Mouse (Mus musculus) forebrain, embryonic 14.5 days (tissue): Measurements from ENCODE around the gene Med12l. TPM values are rescaled to one million over a fixed set of nuclear protein-coding genes. Genes with fewer than 3 reads are reported as not detected.
"Not testable (repeated sequence)": the region's sequence is repeated elsewhere in the genome, so short reads cannot be mapped to it uniquely, and the experiment has no call there.

Experiments used
- ATAC-seq: fragments of 200-750 bp; cut with Nextera tagmentation; 2 replicates; pipeline ENCODE4 v1.8.0; 2017; ENCODE audit warnings: mild to moderate bottlenecking, moderate library complexity
- DNase-seq: peaks from one replicate; pipeline ENCODE4 v3.0.0-alpha.2; 2015; ENCODE audit warnings: low spot score
- H3K27ac ChIP-seq: fragments of 300-500 bp; sonication (generic); 2 replicates; pipeline ENCODE4 v1.5.1; 2014; ENCODE audit warnings: low read depth, mild to moderate bottlenecking, control low read depth, low read length, moderate library complexity
- H3K27me3 ChIP-seq: fragments of 300-500 bp; sonication (generic); replicated peaks from 2 replicates; pipeline ENCODE4 v1.6.1; 2014; ENCODE audit warnings: low read length, control low read depth, mixed read lengths; ENCODE audit not compliant: control insufficient read depth, insufficient read depth
- H3K36me3 ChIP-seq: fragments of 300-500 bp; sonication (generic); 2 replicates; pipeline ENCODE4 v1.6.1; 2014; ENCODE audit warnings: low read length, control low read depth; ENCODE audit not compliant: control insufficient read depth, insufficient read depth
- H3K4me1 ChIP-seq: fragments of 300-500 bp; sonication (generic); 2 replicates; pipeline ENCODE4 v1.6.1; 2014; ENCODE audit warnings: antibody characterized with exemption, low read length, control low read depth; ENCODE audit not compliant: control insufficient read depth, insufficient read depth
- H3K4me2 ChIP-seq: fragments of 300-500 bp; sonication (generic); 2 replicates; pipeline ENCODE4 v1.6.1; 2014; ENCODE audit warnings: mild to moderate bottlenecking, control low read depth, low read length
- H3K4me3 ChIP-seq: fragments of 300-500 bp; sonication (generic); 2 replicates; pipeline ENCODE4 v1.5.1; 2014; ENCODE audit warnings: low read depth, low read length, control low read depth
- H3K9ac ChIP-seq: fragments of 300-500 bp; sonication (generic); 2 replicates; pipeline ENCODE4 v1.6.1; 2014; ENCODE audit warnings: mild to moderate bottlenecking, low read length, control low read depth, moderate library complexity
- H3K9me3 ChIP-seq: fragments of 300-500 bp; sonication (generic); replicated peaks from 2 replicates; pipeline ENCODE4 v1.6.1; 2016; ENCODE audit warnings: low read length, control low read depth, mixed read lengths; ENCODE audit not compliant: control insufficient read depth
- WGBS: fragments of 180-500 bp; shearing (Covaris S2); extraction: QIAGEN DNeasy Blood & Tissue Kit; methylation state at CpG from one replicate; pipeline ENCODE4 v1.1.7; 2014; 5-methylcytosine and 5-hydroxymethylcytosine counted together
- polyA plus RNA-seq: library from polyadenylated mRNA; unstranded; fragments of >200 nt; fragmentation: Nextera tagmentation; extraction: Ambion mirVana; gene quantifications from 2 replicates; pipeline ENCODE4 v1.2.1, GENCODE M21; 2014

Med12l gene
- polyA plus RNA-seq, 1 experiment from 2014 or later = 2.3 TPM

GRCm38 (mm10) chr3:59102146-59102545, 96.5 kb downstream of the Med12l start:
- Histone ChIP-seq H3K4me2 (no peak overlapping the region), H3K4me3 (no peak overlapping the region), H3K4me1 (no peaks in the 10 kb centered on the region), H3K27ac (no peak overlapping the region), H3K27me3 (no peaks in the 10 kb centered on the region), H3K36me3 (no peaks in the 10 kb centered on the region), H3K9ac (no peak overlapping the region), H3K9me3 (no peaks in the 10 kb centered on the region)
- no peak for DNase-seq
- no peak for ATAC-seq
- 98% methylated on average over 2 of the region's 2 CpGs for WGBS

GRCm38 (mm10) chr3:59104462-59104861, 98.8 kb downstream of the Med12l start:
- Histone ChIP-seq H3K9me3 (no peaks in the 10 kb centered on the region), H3K27ac (no peak overlapping the region)

GRCm38 (mm10) chr3:59107439-59107838, 101.8 kb downstream of the Med12l start:
- H3K9me3 ChIP-seq = no peaks in the 10 kb centered on the region
- no peaks in the 10 kb centered on the region for H3K4me1 ChIP-seq
- H3K27ac ChIP-seq = no peak overlapping the region
- no peak overlapping the region for H3K9ac ChIP-seq
- 98% methylated on average over 4 of the region's 4 CpGs for WGBS
- no peak overlapping the region for H3K4me2 ChIP-seq
- H3K27me3 ChIP-seq = no peaks in the 10 kb centered on the region
- H3K4me3 ChIP-seq = no peak overlapping the region
- DNase-seq = no peak
- H3K36me3 ChIP-seq = no peaks in the 10 kb centered on the region
- ATAC-seq = no peak

More at GRCm38 (mm10) chr3:59104462-59104861, 98.8 kb downstream of the Med12l start:
- WGBS = 88% methylated on average over 4 of the region's 4 CpGs
- Histone ChIP-seq H3K4me3 (no peak overlapping the region), H3K27me3 (no peaks in the 10 kb centered on the region), H3K9ac (no peak overlapping the region), H3K4me2 (no peak overlapping the region), H3K4me1 (no peaks in the 10 kb centered on the region), H3K36me3 (no peaks in the 10 kb centered on the region)
- DNase-seq (no peak), ATAC-seq (no peak)

GRCm38 (mm10) chr3:59109834-59110233, 104.2 kb downstream of the Med12l start:
- H3K4me2 ChIP-seq, H3K9ac ChIP-seq, ATAC-seq, H3K9me3 ChIP-seq, H3K4me1 ChIP-seq, H3K36me3 ChIP-seq, H3K27ac ChIP-seq, DNase-seq, H3K4me3 ChIP-seq, H3K27me3 ChIP-seq: not testable (repeated sequence)
- WGBS = 94% methylated on average over 3 of the region's 3 CpGs

GRCm38 (mm10) chr3:59111944-59112343, 106.3 kb downstream of the Med12l start:
- Histone ChIP-seq H3K27ac (no peak overlapping the region), H3K9me3 (no peaks in the 10 kb centered on the region), H3K4me3 (no peak overlapping the region), H3K27me3 (no peaks in the 10 kb centered on the region), H3K36me3 (no peaks in the 10 kb centered on the region), H3K4me2 (no peak overlapping the region), H3K9ac (no peak overlapping the region), H3K4me1 (no peaks in the 10 kb centered on the region)
- ATAC-seq (no peak), DNase-seq (no peak)
- 84% methylated on average over 3 of the region's 3 CpGs for WGBS

- ATAC-seq, H3K27ac ChIP-seq, H3K9me3 ChIP-seq, H3K4me2 ChIP-seq, H3K36me3 ChIP-seq, H3K27me3 ChIP-seq, H3K4me3 ChIP-seq, H3K4me1 ChIP-seq, DNase-seq, H3K9ac ChIP-seq: not testable (repeated sequence)
- 95% methylated on average over 4 of the region's 4 CpGs for WGBS
Observed at GRCm38 (mm10) chr3:59113291-59113690, 107.7 kb downstream of the Med12l start.

GRCm38 (mm10) chr3:59113973-59114517, 108.4 kb downstream of the Med12l start:
- Histone ChIP-seq H3K27me3 (no peaks in the 10 kb centered on the region), H3K4me3 (no peak overlapping the region), H3K9me3 (no peaks in the 10 kb centered on the region), H3K36me3 (no peaks in the 10 kb centered on the region), H3K9ac (no peak overlapping the region), H3K4me1 (no peaks in the 10 kb centered on the region), H3K27ac (no peak overlapping the region), H3K4me2 (no peak overlapping the region)
- ATAC-seq (no peak), DNase-seq (no peak)
- 92% methylated on average over 8 of the region's 8 CpGs for WGBS

GRCm38 (mm10) chr3:59121067-59121730, 115.6 kb downstream of the Med12l start:
- Histone ChIP-seq H3K36me3 (no peaks in the 10 kb centered on the region), H3K9ac (no peak overlapping the region), H3K4me1 (no peaks in the 10 kb centered on the region), H3K9me3 (no peaks in the 10 kb centered on the region), H3K4me2 (no peak overlapping the region), H3K4me3 (no peak overlapping the region), H3K27me3 (no peaks in the 10 kb centered on the region), H3K27ac (no peak overlapping the region)
- no peak for DNase-seq
- WGBS = 43% methylated on average over 7 of the region's 7 CpGs
- ATAC-seq = peak; percentile 36; the same call in 1 of the 2 replicates

- no peak overlapping the region for H3K9ac ChIP-seq
- no peak overlapping the region for H3K4me2 ChIP-seq
- DNase-seq = no peak
- no peaks in the 10 kb centered on the region for H3K9me3 ChIP-seq
- no peaks in the 10 kb centered on the region for H3K36me3 ChIP-seq
- WGBS = 71% methylated on average over 7 of the region's 7 CpGs
- no peak overlapping the region for H3K27ac ChIP-seq
- no peak for ATAC-seq
- no peaks in the 10 kb centered on the region for H3K27me3 ChIP-seq
- no peak overlapping the region for H3K4me3 ChIP-seq
- no peaks in the 10 kb centered on the region for H3K4me1 ChIP-seq
Observed at GRCm38 (mm10) chr3:59121780-59122449, 116.3 kb downstream of the Med12l start.
